ENCODE assay signal across 9 mouse cellular contexts in genomic region chr11:5855902-5856301, GRCm38 (mm10). TPM values are rescaled to one million over a fixed set of nuclear protein-coding genes. Genes with fewer than 3 reads are reported as not detected.
DNase-seq lines count a peak whose midpoint lies in the region; ATAC-seq lines count a peak whose summit lies in the region.
"Had no signal": no experiment of that assay in that cellular context is flagged by ENCODE, and none has a peak within 500 bp of the region (broad histone marks: within the 10 kb centered on the region; RNA-seq: fewer than 3 reads in every experiment).

No protein-coding gene starts in this region.

- DNase-seq in testis, postnatal 10 days (ENCODE audit: low spot score): peak; percentile 60
- DNase-seq in testis, postnatal 14 days (ENCODE audit: low spot score): no peak
- DNase-seq in frontal cortex, adult 2 months (ENCODE audit: extremely low spot score in 1 of 2, low spot score in 1 of 2): peak; percentile 37 to 49
- DNase-seq in heart, postnatal 4 days: peak; percentile 73
- DNase-seq in left cerebral cortex, postnatal 36 days (ENCODE audit: low spot score in 2 of 2): peak; percentile 24 to 38
- DNase-seq in telencephalon, adult 2 months (ENCODE audit: low read depth, low spot score): peak; percentile 55
- DNase-seq in spleen, postnatal 4 days (ENCODE audit: low spot score in 2 of 2): no peak
- DNase-seq: liver, embryonic 13.5 days had no signal

- ATAC-seq in erythroblast, adult 5-6 weeks (replicated peaks; ENCODE audit: low FRiP score, poor library complexity, severe bottlenecking): no peak

- intact Hi-C loops in left cerebral cortex, postnatal 36 days (cut with DNase I): no loop called here

RNA-seq across cellular contexts. Expression of gene Aebp1, which starts 5.8 kb away (rescaled TPM):
- polyA plus RNA-seq in frontal cortex, adult 2 months (2012; rRNA removed): 15.8 and 20.3 TPM in 2 replicates
- total RNA-seq in heart, postnatal 4 days (2021): 10 to 100 TPM; 38.7 to 39.6 TPM
- 10 to 100 TPM; 12.4 to 19.1 TPM for total RNA-seq in left cerebral cortex, postnatal 36 days (2021)
- not detected in 2 replicates for total RNA-seq in erythroblast, adult 5-6 weeks (2015; ENCODE audit: low replicate concordance)
- total RNA-seq in erythroblast, adult 5-6 weeks (2017; ENCODE audit: low replicate concordance): not detected in 2 replicates

RNA-seq across cellular contexts. Expression of gene Polm, which starts 18.1 kb away (rescaled TPM):
- polyA plus RNA-seq in frontal cortex, adult 2 months (2012; rRNA removed): 10.8 and 15.9 TPM in 2 replicates
- 1 to 10 TPM; 5.6 to 6.5 TPM for total RNA-seq in heart, postnatal 4 days (2021)
- 10 to 100 TPM in 1 of 2 experiments, 1 to 10 TPM in 1; 8.9 to 13.7 TPM for total RNA-seq in left cerebral cortex, postnatal 36 days (2021)
- total RNA-seq in erythroblast, adult 5-6 weeks (2015; ENCODE audit: low replicate concordance): 0.58 and 3.3 TPM in 2 replicates
- 0.28 and 1.5 TPM in 2 replicates for total RNA-seq in erythroblast, adult 5-6 weeks (2017; ENCODE audit: low replicate concordance)

RNA-seq across cellular contexts. Expression of gene Pold2, which starts 22.2 kb away (rescaled TPM):
- polyA plus RNA-seq in frontal cortex, adult 2 months (2012; rRNA removed): 28.1 and 28.8 TPM in 2 replicates
- total RNA-seq in heart, postnatal 4 days (2021): 10 to 100 TPM; 68.5 to 70.2 TPM
- total RNA-seq in left cerebral cortex, postnatal 36 days (2021): 10 to 100 TPM; 18.0 to 19.2 TPM
- 20.7 and 26.5 TPM in 2 replicates for total RNA-seq in erythroblast, adult 5-6 weeks (2015; ENCODE audit: low replicate concordance)
- total RNA-seq in erythroblast, adult 5-6 weeks (2017; ENCODE audit: low replicate concordance): 4.2 and 18.0 TPM in 2 replicates

RNA-seq across cellular contexts. Expression of gene Myl7, which starts 42.7 kb away (rescaled TPM):
- polyA plus RNA-seq in frontal cortex, adult 2 months (2012; rRNA removed): not detected in 2 replicates
- 1,000 to 10,000 TPM; 1,420 to 1,616 TPM for total RNA-seq in heart, postnatal 4 days (2021)
- not detected for total RNA-seq in left cerebral cortex, postnatal 36 days (2021)
- not detected in 2 replicates for total RNA-seq in erythroblast, adult 5-6 weeks (2015; ENCODE audit: low replicate concordance)
- total RNA-seq in erythroblast, adult 5-6 weeks (2017; ENCODE audit: low replicate concordance): not detected in 2 replicates

RNA-seq across cellular contexts. Expression of gene Pgam2, which starts 52.4 kb away (rescaled TPM):
- polyA plus RNA-seq in frontal cortex, adult 2 months (2012; rRNA removed): 9.4 and 11.0 TPM in 2 replicates
- total RNA-seq in heart, postnatal 4 days (2021): 100 to 1,000 TPM; 715 to 738 TPM
- 1 to 10 TPM; 6.0 to 6.6 TPM for total RNA-seq in left cerebral cortex, postnatal 36 days (2021)
- total RNA-seq in erythroblast, adult 5-6 weeks (2015; ENCODE audit: low replicate concordance): not detected in 2 replicates
- total RNA-seq in erythroblast, adult 5-6 weeks (2017; ENCODE audit: low replicate concordance): not detected in 2 replicates

Comparison
In these comparisons a context has a peak if more than half of its experiments do, and no peak if none do; other contexts are left out.
1. DNase-seq: peak in testis, postnatal 10 days (single experiment), frontal cortex, adult 2 months (2 of 2), heart, postnatal 4 days (single experiment), left cerebral cortex, postnatal 36 days (2 of 2) and telencephalon, adult 2 months (single experiment); none in testis, postnatal 14 days (single experiment) and spleen, postnatal 4 days (0 of 2).
2. RNA of gene Aebp1, which starts 5.8 kb away (total RNA-seq): 38.7 to 39.6 TPM in heart, postnatal 4 days and 12.4 to 19.1 TPM in left cerebral cortex, postnatal 36 days; not detected in erythroblast, adult 5-6 weeks; every median in the first group is over 10 times any median in the second.